Mouse (Mus musculus) E14TG2a.4 (cell line): ENCODE data around the gene Gm12216.
"Not testable (repeated sequence)": the region's sequence is repeated elsewhere in the genome, so short reads cannot be mapped to it uniquely, and the experiment has no call there.

Experiments used
- CTCF ChIP-seq: conservative IDR thresholded peaks from 2 replicates; pipeline ENCODE4 v1.5.1; 2014; ENCODE audit warnings: low read length
- NANOG ChIP-seq: IDR thresholded peaks from 2 replicates; pipeline ENCODE4 v1.6.1; 2014; ENCODE audit warnings: borderline replicate concordance, low read length, mixed read lengths
- POU5F1 ChIP-seq: IDR thresholded peaks from 2 replicates; pipeline ENCODE4 v1.6.1; 2014; ENCODE audit warnings: low read length, borderline replicate concordance

DNA sequence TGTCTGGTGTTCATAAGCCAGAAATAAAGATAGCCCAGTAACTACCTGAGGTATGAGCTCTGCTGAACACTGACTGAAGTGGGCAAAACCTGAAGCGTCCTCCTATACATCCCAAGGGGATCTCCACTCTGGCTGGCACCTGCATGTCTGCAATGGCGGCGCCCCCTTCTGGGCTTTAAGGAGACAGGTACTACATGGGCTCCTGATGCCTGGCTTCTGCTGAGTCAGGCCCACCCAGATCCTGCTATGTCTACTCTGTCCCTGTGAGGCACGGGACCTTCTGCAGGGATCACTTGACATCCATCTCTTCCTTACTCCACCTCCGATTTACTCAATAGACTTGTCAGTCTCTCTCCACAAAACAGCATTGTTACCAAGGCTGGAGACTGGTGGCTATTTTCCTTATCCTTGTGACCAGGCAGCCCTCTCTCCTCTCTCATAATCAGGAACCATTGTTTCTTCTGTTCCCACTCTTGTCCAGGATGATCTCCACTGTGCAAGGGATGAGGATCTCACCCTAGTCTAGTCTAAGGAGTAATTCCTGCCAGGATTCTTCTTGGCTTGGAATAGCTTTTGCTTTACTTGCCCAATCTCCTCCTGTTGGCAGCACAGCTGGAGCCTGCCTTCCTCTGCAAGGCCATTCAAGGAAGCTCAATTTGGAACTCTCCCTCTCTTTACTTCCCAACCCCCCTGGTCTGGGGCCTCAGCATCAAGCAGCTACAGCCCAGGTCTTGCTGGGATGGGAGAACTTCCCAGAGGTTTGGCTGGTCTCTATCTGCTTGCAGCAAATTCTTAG, 15.1 kb upstream of the Gm12216 start:
- peak; percentile 18 for TF ChIP-seq CTCF
- not testable (repeated sequence) for TF ChIP-seq NANOG, POU5F1
